ENCODE assay signal across 20 mouse cellular contexts in genomic region chr5:27184963-27185362, GRCm38 (mm10).
"Had no signal": no experiment of that assay in that cellular context is flagged by ENCODE, and none has a peak within 500 bp of the region (broad histone marks: within the 10 kb centered on the region; RNA-seq: fewer than 3 reads in every experiment).

No protein-coding gene starts in this region.

- DNase-seq: liver, postnatal 0 days; lung, adult 2 months; lung, postnatal 14 days; lung, postnatal 36 days; midbrain, embryonic 14.5 days; retina, postnatal 1 day; right cerebral cortex, adult 18-20 months; spleen, adult 18-20 months; thymus, adult 18-20 months; thymus, postnatal 14 days; thymus, postnatal 36 days had no signal

- H3K36me3 ChIP-seq: liver, embryonic 15.5 days; lung, embryonic 15.5 days; midbrain, embryonic 10.5 days; midbrain, embryonic 12.5 days; neural tube, embryonic 13.5 days; neural tube, embryonic 15.5 days had no signal

- H3K27me3 ChIP-seq: liver, embryonic 15.5 days; lung, embryonic 15.5 days; midbrain, embryonic 12.5 days; neural tube, embryonic 13.5 days; neural tube, embryonic 15.5 days had no signal

- H3K4me1 ChIP-seq: liver, embryonic 15.5 days; lung, embryonic 15.5 days; midbrain, embryonic 10.5 days; midbrain, embryonic 12.5 days; neural tube, embryonic 13.5 days; neural tube, embryonic 15.5 days had no signal

- H3K4me2 ChIP-seq: liver, embryonic 15.5 days; lung, embryonic 15.5 days; midbrain, embryonic 12.5 days; neural tube, embryonic 13.5 days; neural tube, embryonic 15.5 days had no signal

- H3K4me3 ChIP-seq: liver, embryonic 15.5 days; lung, embryonic 15.5 days; midbrain, embryonic 10.5 days; midbrain, embryonic 12.5 days; myocyte; neural tube, embryonic 13.5 days; neural tube, embryonic 15.5 days had no signal

- H3K27ac ChIP-seq: liver, embryonic 15.5 days; lung, embryonic 15.5 days; midbrain, embryonic 10.5 days; midbrain, embryonic 12.5 days; neural tube, embryonic 13.5 days; neural tube, embryonic 15.5 days had no signal

- H3K9me3 ChIP-seq: liver, embryonic 15.5 days; lung, embryonic 15.5 days; midbrain, embryonic 10.5 days; midbrain, embryonic 12.5 days; neural tube, embryonic 13.5 days; neural tube, embryonic 15.5 days had no signal

- ATAC-seq: liver, postnatal 0 days; lung, postnatal 0 days; midbrain, embryonic 16.5 days had no signal

- H3K9ac ChIP-seq: liver, embryonic 15.5 days; liver, postnatal 0 days; lung, embryonic 15.5 days; midbrain, embryonic 12.5 days; neural tube, embryonic 13.5 days; neural tube, embryonic 15.5 days had no signal
